1 mouse cellular context compared by ENCODE assay signal in the genomic region with DNA sequence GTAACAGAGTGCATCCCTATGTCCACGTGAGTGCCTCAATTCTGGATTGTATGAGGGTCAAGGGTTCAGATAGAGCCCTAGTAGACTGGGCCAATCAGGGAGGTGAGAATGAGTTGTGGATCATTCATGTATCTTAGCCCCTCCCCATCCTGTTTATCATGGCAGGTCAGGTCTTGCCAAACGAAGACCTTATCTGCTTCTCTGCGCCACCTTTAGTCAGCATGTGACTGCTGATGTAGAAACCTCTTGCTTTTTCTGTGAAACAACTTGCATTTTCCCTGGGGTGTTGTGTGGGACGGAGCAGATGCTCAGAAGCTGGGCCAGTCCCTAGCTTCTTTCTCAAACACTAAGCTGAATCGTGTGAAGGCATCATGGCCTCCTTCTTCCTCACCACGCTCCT.
A peak's percentile ranks its signal among the peaks of the same experiment; 100 is the strongest.
TF ChIP-seq lines count a peak whose summit lies in the region.

No protein-coding gene starts in this region.

TF ChIP-seq in CH12.LX, 34 proteins besides CTCF, POLR2A, EP300 and RAD21 (continued from another document):
- TF ChIP-seq MYC (IDR thresholded peaks at IDR 0.05; ENCODE audit: low read depth, low read length) (no peak), CHD1 (IDR thresholded peaks at IDR 0.05; ENCODE audit: low read depth, low read length) (peak; percentile 85; the same call in 1 of the 2 replicates), USF2 (conservative IDR thresholded peaks at IDR 0.05; ENCODE audit: low read depth, low read length) (no peak), UBTF (IDR thresholded peaks at IDR 0.05; ENCODE audit: low read depth, low read length) (no peak), SMC3 (IDR thresholded peaks at IDR 0.05; ENCODE audit: low read depth, low read length) (no peak), PAX5 (IDR thresholded peaks at IDR 0.05; ENCODE audit: low read length) (no peak), GABPA (IDR thresholded peaks at IDR 0.05; ENCODE audit: insufficient replicate concordance, low read depth, low read length) (no peak), HCFC1 (IDR thresholded peaks at IDR 0.05; ENCODE audit: low read depth, low read length) (no peak), BHLHE40 (IDR thresholded peaks at IDR 0.05; ENCODE audit: low read depth, low read length) (peak; percentile 59)
